Mouse (Mus musculus) heart, postnatal 0 days (tissue): ENCODE data around the gene Cic.

Experiments used
- CTCF ChIP-seq: IDR thresholded peaks from 2 replicates; pipeline ENCODE4 v1.5.1; 2016; ENCODE audit warnings: antibody characterized with exemption, control low read depth, low read depth
- EP300 ChIP-seq: IDR thresholded peaks from 2 replicates; pipeline ENCODE4 v1.6.1; 2016; ENCODE audit warnings: antibody characterized with exemption, low read depth

DNA sequence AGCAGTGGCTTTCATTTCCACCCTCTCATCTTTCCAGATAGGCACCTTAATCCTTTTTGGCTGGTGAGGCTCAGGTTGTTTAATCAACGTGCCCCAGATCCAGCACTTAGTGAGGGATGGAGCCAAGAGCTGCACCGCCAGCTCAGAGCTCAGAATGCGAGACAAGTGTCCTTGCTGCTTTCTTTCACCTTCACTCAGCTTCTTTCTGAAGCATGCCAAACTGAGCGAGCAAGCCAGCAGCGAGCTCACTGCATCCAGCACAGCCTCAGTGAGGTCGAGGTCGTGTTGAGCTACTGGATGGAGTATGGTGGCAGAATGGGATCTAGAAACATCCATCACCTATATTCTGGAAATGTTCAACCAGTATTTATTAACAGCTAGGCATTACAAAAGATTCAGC, 45.8 kb downstream of the Cic start:
- TF ChIP-seq CTCF (no peak), EP300 (no peak)
